Mouse (Mus musculus) lung, embryonic 14.5 days (tissue): ENCODE measurements around the gene Adarb2. TPM values are rescaled to one million over a fixed set of nuclear protein-coding genes. Genes with fewer than 3 reads are reported as not detected.

Experiments used
- ATAC-seq: fragments of 200-750 bp; cut with Nextera tagmentation; 2 replicates; pipeline ENCODE4 v1.8.0; 2017; ENCODE audit warnings: mild to moderate bottlenecking, moderate TSS enrichment, moderate library complexity; ENCODE audit not compliant: insufficient read depth
- DNase-seq: peaks from one replicate; pipeline ENCODE4 v3.0.0-alpha.2; 2015
- H3K27ac ChIP-seq: fragments of 300-500 bp; sonication (generic); 2 replicates; pipeline ENCODE4 v1.5.1; 2014; ENCODE audit warnings: low read depth, mild to moderate bottlenecking, moderate library complexity
- H3K27me3 ChIP-seq: fragments of 300-500 bp; sonication (generic); 2 replicates; pipeline ENCODE4 v1.6.1; 2014; ENCODE audit warnings: low read length, control low read depth; ENCODE audit not compliant: insufficient read depth
- H3K36me3 ChIP-seq: fragments of 300-500 bp; sonication (generic); 2 replicates; pipeline ENCODE4 v1.6.1; 2014; ENCODE audit warnings: control low read depth; ENCODE audit not compliant: insufficient read depth
- H3K4me1 ChIP-seq: fragments of 300-500 bp; sonication (generic); 2 replicates; pipeline ENCODE4 v1.6.1; 2014; ENCODE audit warnings: antibody characterized with exemption, control low read depth; ENCODE audit not compliant: insufficient read depth
- H3K4me2 ChIP-seq: fragments of 300-500 bp; sonication (generic); 2 replicates; pipeline ENCODE4 v1.6.1; 2014; ENCODE audit warnings: mild to moderate bottlenecking
- H3K4me3 ChIP-seq: fragments of 300-500 bp; sonication (generic); 2 replicates; pipeline ENCODE4 v1.5.1; 2014; ENCODE audit warnings: low read depth, low read length
- H3K9ac ChIP-seq: fragments of 300-500 bp; sonication (generic); 2 replicates; pipeline ENCODE4 v1.6.1; 2014
- H3K9me3 ChIP-seq: fragments of 300-500 bp; sonication (generic); 2 replicates; pipeline ENCODE4 v1.6.1; 2016; ENCODE audit warnings: low read depth, low read length, control low read depth
- CTCF ChIP-seq: IDR thresholded peaks from 2 replicates; pipeline ENCODE4 v1.5.1; 2016; ENCODE audit warnings: antibody characterized with exemption, low read depth
- WGBS: fragments of 180-500 bp; shearing (Covaris S2); extraction: QIAGEN DNeasy Blood & Tissue Kit; methylation state at CpG from one replicate; pipeline ENCODE4 v1.1.7; 2014; 5-methylcytosine and 5-hydroxymethylcytosine counted together
- polyA plus RNA-seq: library from polyadenylated mRNA; unstranded; fragments of >200 nt; fragmentation: Nextera tagmentation; extraction: Ambion mirVana; gene quantifications from 2 replicates; pipeline ENCODE4 v1.2.1, GENCODE M21; 2014

Gene Adarb2
- polyA plus RNA-seq, 1 experiment from 2014 or later, result 0.24 TPM

GRCm38 (mm10) chr13:8737139-8737865 lies 534.6 kb downstream of the Adarb2 start:
- Histone ChIP-seq H3K4me1 (no peaks in the 10 kb centered on the region), H3K9me3 (no peaks in the 10 kb centered on the region), H3K27ac (no peak overlapping the region), H3K36me3 (no peaks in the 10 kb centered on the region), H3K27me3 (no peaks in the 10 kb centered on the region), H3K4me2 (no peak overlapping the region), H3K9ac (no peak overlapping the region), H3K4me3 (no peak overlapping the region)
- DNase-seq, result no peak
- 54% methylated on average over 5 of the region's 5 CpGs for WGBS
- no peak for TF ChIP-seq CTCF
- ATAC-seq, result no peak

- Histone ChIP-seq H3K9me3 (no peaks in the 10 kb centered on the region), H3K36me3 (no peaks in the 10 kb centered on the region), H3K9ac (no peak overlapping the region), H3K4me2 (no peak overlapping the region), H3K27me3 (no peaks in the 10 kb centered on the region), H3K4me1 (no peaks in the 10 kb centered on the region), H3K4me3 (no peak overlapping the region), H3K27ac (no peak overlapping the region)
- WGBS, result 87% methylated on average over 5 of the region's 5 CpGs
- no peak for ATAC-seq
- no peak for DNase-seq
- TF ChIP-seq CTCF, result no peak
These were observed 540.1 kb downstream of the Adarb2 start for GRCm38 (mm10) chr13:8742792-8743191.

GRCm38 (mm10) chr13:8744565-8744964 lies 541.9 kb downstream of the Adarb2 start:
- peak; percentile 73 for DNase-seq
- Histone ChIP-seq H3K27ac (no peak overlapping the region), H3K9ac (no peak overlapping the region), H3K4me1 (no peaks in the 10 kb centered on the region), H3K9me3 (no peaks in the 10 kb centered on the region), H3K4me3 (no peak overlapping the region), H3K4me2 (no peak overlapping the region), H3K36me3 (no peaks in the 10 kb centered on the region), H3K27me3 (no peaks in the 10 kb centered on the region)
- TF ChIP-seq CTCF, result peak; percentile 62
- no peak for ATAC-seq
- 36% methylated on average over 3 of the region's 3 CpGs for WGBS

- no peaks in the 10 kb centered on the region for H3K9me3 ChIP-seq
- no peak overlapping the region for H3K9ac ChIP-seq
- 48% methylated on average over 4 of the region's 4 CpGs for WGBS
- no peak for ATAC-seq
- DNase-seq, result no peak
- no peak overlapping the region for H3K4me2 ChIP-seq
- H3K36me3 ChIP-seq, result no peaks in the 10 kb centered on the region
- TF ChIP-seq CTCF, result no peak
- no peak overlapping the region for H3K4me3 ChIP-seq
- H3K27me3 ChIP-seq, result no peaks in the 10 kb centered on the region
- no peak overlapping the region for H3K27ac ChIP-seq
- H3K4me1 ChIP-seq, result no peaks in the 10 kb centered on the region
These were observed 542.9 kb downstream of the Adarb2 start for GRCm38 (mm10) chr13:8745596-8745995.

GRCm38 (mm10) chr13:8749451-8749850 lies 546.8 kb downstream of the Adarb2 start:
- H3K4me1 ChIP-seq, result no peaks in the 10 kb centered on the region
- no peaks in the 10 kb centered on the region for H3K9me3 ChIP-seq
- no peak for TF ChIP-seq CTCF
- no peak overlapping the region for H3K27ac ChIP-seq
- no peaks in the 10 kb centered on the region for H3K27me3 ChIP-seq
- no peak for ATAC-seq
- no peak for DNase-seq
- no peak overlapping the region for H3K9ac ChIP-seq
- H3K36me3 ChIP-seq, result no peaks in the 10 kb centered on the region
- no peak overlapping the region for H3K4me3 ChIP-seq
- H3K4me2 ChIP-seq, result no peak overlapping the region
- WGBS, result 86% methylated on average over 6 of the region's 6 CpGs

GRCm38 (mm10) chr13:8760940-8761339 lies 558.3 kb downstream of the Adarb2 start:
- no peak overlapping the region for H3K27ac ChIP-seq

GRCm38 (mm10) chr13:8769654-8770227 lies 567.1 kb downstream of the Adarb2 start:
- TF ChIP-seq CTCF, result no peak

More at GRCm38 (mm10) chr13:8760940-8761339, 558.3 kb downstream of the Adarb2 start:
- 20% methylated on average over 8 of the region's 8 CpGs for WGBS
- Histone ChIP-seq H3K9me3 (no peaks in the 10 kb centered on the region), H3K36me3 (no peaks in the 10 kb centered on the region), H3K9ac (no peak overlapping the region), H3K4me2 (no peak overlapping the region), H3K4me1 (no peaks in the 10 kb centered on the region), H3K27me3 (no peaks in the 10 kb centered on the region), H3K4me3 (no peak overlapping the region)
- no peak for TF ChIP-seq CTCF
- ATAC-seq (no peak), DNase-seq (peak; percentile 4)

More at GRCm38 (mm10) chr13:8769654-8770227, 567.1 kb downstream of the Adarb2 start:
- H3K4me1 ChIP-seq, result no peaks in the 10 kb centered on the region
- H3K4me2 ChIP-seq, result no peak overlapping the region
- 89% methylated on average over 7 of the region's 7 CpGs for WGBS
- H3K9ac ChIP-seq, result no peak overlapping the region
- H3K4me3 ChIP-seq, result no peak overlapping the region
- DNase-seq (no peak), ATAC-seq (no peak)
- H3K27ac ChIP-seq, result no peak overlapping the region
- no peaks in the 10 kb centered on the region for H3K36me3 ChIP-seq
- H3K27me3 ChIP-seq, result no peaks in the 10 kb centered on the region
- H3K9me3 ChIP-seq, result no peaks in the 10 kb centered on the region; the same call in 1 of the 2 replicates
